12 mouse cellular contexts compared by ENCODE assay signal in genomic region chr8:11417762-11418161, GRCm38 (mm10).
DNase-seq lines count a peak whose midpoint lies in the region; ATAC-seq and TF ChIP-seq lines count a peak whose summit lies in the region.
"Had no signal": no experiment of that assay in that cellular context is flagged by ENCODE, and none has a peak within 500 bp of the region (broad histone marks: within the 10 kb centered on the region; RNA-seq: fewer than 3 reads in every experiment).

No protein-coding gene starts in this region.

- ATAC-seq in intestine, embryonic 15.5 days: no peak
- ATAC-seq: activated CD4-positive, CD25-positive, alpha-beta regulatory T cell, adult 4 months had no signal

- H3K4me2 ChIP-seq in intestine, embryonic 15.5 days (replicated peaks): no peak overlapping the region
- H3K4me2 ChIP-seq: hindbrain, embryonic 14.5 days; limb, embryonic 12.5 days had no signal

- H3K27ac ChIP-seq in bone marrow, adult 2 months (ENCODE audit: control insufficient read depth, insufficient read depth, low read depth, low read length, poor library complexity): peak overlapping the region; percentile 5; the same call in 1 of the 2 replicates
- no peak overlapping the region for H3K27ac ChIP-seq in intestine, embryonic 15.5 days
- H3K27ac ChIP-seq: forebrain, embryonic 10.5 days; heart, adult 2 months; hindbrain, embryonic 14.5 days; limb, embryonic 12.5 days had no signal

- TF ChIP-seq POLR2A in bone marrow, adult 2 months (IDR thresholded peaks at IDR 0.05; ENCODE audit: borderline replicate concordance, control insufficient read depth, low read depth, low read length): no peak

- peak; percentile 57 to 73 for DNase-seq in heart, adult 18-20 months
- no peak for DNase-seq in heart, postnatal 25 days (ENCODE audit: low spot score)
- peak; percentile 77 for DNase-seq in right cerebral cortex, adult 18-20 months
- no peak for DNase-seq in right cerebral cortex, postnatal 25 days
- peak; percentile 26 for DNase-seq in telencephalon, adult 2 months (ENCODE audit: low read depth, low spot score)

- intact Hi-C loops in heart, postnatal 25 days (cut with DNase I): no loop called here

- H3K9me3 ChIP-seq in intestine, embryonic 15.5 days: no peaks in the 10 kb centered on the region
- H3K9me3 ChIP-seq: forebrain, embryonic 10.5 days; limb, embryonic 12.5 days had no signal

- no peaks in the 10 kb centered on the region for H3K27me3 ChIP-seq in intestine, embryonic 15.5 days (replicated peaks)
- H3K27me3 ChIP-seq: limb, embryonic 12.5 days had no signal

- H3K36me3 ChIP-seq in intestine, embryonic 15.5 days: no peaks in the 10 kb centered on the region

- H3K4me3 ChIP-seq in bone marrow, adult 2 months (replicated peaks; ENCODE audit: control insufficient read depth, low read depth, low read length): no peak overlapping the region
- no peak overlapping the region for H3K4me3 ChIP-seq in intestine, embryonic 15.5 days (replicated peaks)
- H3K4me3 ChIP-seq: forebrain, embryonic 10.5 days; heart, adult 2 months; limb, embryonic 12.5 days had no signal

- no peaks in the 10 kb centered on the region for H3K4me1 ChIP-seq in bone marrow, adult 2 months (ENCODE audit: control insufficient read depth, insufficient read depth, low read length)
- 0 out of 2 replicates have a peak, but pooled peaks cover 2% of the 10 kb centered on the region for H3K4me1 ChIP-seq in intestine, embryonic 15.5 days (replicated peaks)
- H3K4me1 ChIP-seq: limb, embryonic 12.5 days had no signal

- no peak overlapping the region for H3K9ac ChIP-seq in intestine, embryonic 15.5 days
- H3K9ac ChIP-seq: hindbrain, embryonic 14.5 days; limb, embryonic 12.5 days had no signal

- 60% methylated on average over 13 of the region's 13 CpGs for WGBS in bone marrow, adult 2 months
- WGBS in intestine, embryonic 15.5 days: 82% methylated on average over 13 of the region's 13 CpGs

- TF ChIP-seq CTCF in bone marrow, adult 2 months (IDR thresholded peaks at IDR 0.05; ENCODE audit: control insufficient read depth, insufficient read depth, low read length): no peak

Comparison
In these comparisons a context has a peak if more than half of its experiments do, and no peak if none do; other contexts are left out.
1. DNase-seq: peak in heart, adult 18-20 months (2 of 2), right cerebral cortex, adult 18-20 months (single experiment) and telencephalon, adult 2 months (single experiment); none in heart, postnatal 25 days (single experiment) and right cerebral cortex, postnatal 25 days (single experiment).